Mouse (Mus musculus) ES-E14 (cell line): ENCODE measurements around the gene Arhgap44.

Experiments used
- HCFC1 ChIP-seq: IDR thresholded peaks from 2 replicates; pipeline ENCODE4 v1.6.1; 2012; ENCODE audit warnings: low read length, inconsistent platforms, borderline replicate concordance; ENCODE audit not compliant: insufficient read depth
- MAFK ChIP-seq: IDR thresholded peaks from 2 replicates; pipeline ENCODE4 v1.6.1; 2014; ENCODE audit warnings: mild to moderate bottlenecking, low read depth, low read length, inconsistent platforms; ENCODE audit not compliant: insufficient read depth
- ZC3H11A ChIP-seq: IDR thresholded peaks from 2 replicates; pipeline ENCODE4 v1.6.1; 2012; ENCODE audit warnings: low read depth, mild to moderate bottlenecking, inconsistent platforms, low read length, borderline replicate concordance

DNA sequence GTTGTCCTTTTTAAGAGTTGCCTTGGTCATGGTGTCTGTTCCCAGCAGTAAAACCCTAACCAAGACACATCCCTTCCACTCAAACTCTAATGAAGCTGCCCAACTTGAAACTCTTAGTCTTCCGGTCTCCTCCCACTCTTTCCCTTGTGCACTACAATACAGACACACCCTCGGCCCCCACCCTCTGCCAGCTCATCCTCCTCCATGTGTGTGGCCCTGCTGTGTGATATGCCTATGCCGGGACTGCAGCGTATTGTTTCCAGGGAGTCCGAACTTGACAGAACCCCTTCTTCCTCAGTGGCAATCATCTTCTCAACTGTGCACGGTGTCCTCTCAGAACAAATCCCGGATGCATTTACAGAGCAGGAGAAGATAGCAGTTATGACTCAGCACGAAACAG, 62.7 kb downstream of the Arhgap44 start:
- TF ChIP-seq ZC3H11A, result no peak
- 0 out of 2 replicates have a peak, but pooled peaks have one; percentile 26 for TF ChIP-seq MAFK
- no peak for TF ChIP-seq HCFC1
